23 mouse cellular contexts compared by ENCODE assay signal in genomic region chr6:40385682-40386081, GRCm38 (mm10). TPM values are rescaled to one million over a fixed set of nuclear protein-coding genes. Genes with fewer than 3 reads are reported as not detected.
DNase-seq lines count a peak whose midpoint lies in the region; TF ChIP-seq lines count a peak whose summit lies in the region.
"Had no signal": no experiment of that assay in that cellular context is flagged by ENCODE, and none has a peak within 500 bp of the region (broad histone marks: within the 10 kb centered on the region; RNA-seq: fewer than 3 reads in every experiment).

No protein-coding gene starts in this region.

- WGBS in thymus, adult 2 months: 54% methylated on average over 3 of the region's 3 CpGs

- no peak overlapping the region for H3K27ac ChIP-seq in thymus, adult 2 months (ENCODE audit: control insufficient read depth, insufficient read depth, low read length)
- H3K27ac ChIP-seq: embryonic facial prominence, embryonic 13.5 days; forebrain, embryonic 12.5 days; heart, embryonic 10.5 days; hindbrain, embryonic 12.5 days; intestine, embryonic 15.5 days had no signal

- peak; percentile 7 for DNase-seq in thymus, adult 2 months
- no peak for DNase-seq in thymus, postnatal 4 days
- peak; percentile 43 for DNase-seq in CD4-positive, CD25-positive, alpha-beta regulatory T cell, adult 2 months (ENCODE audit: low read depth, low spot score)
- peak; percentile 38 for DNase-seq in T-cell, adult 2 months (ENCODE audit: low spot score)
- DNase-seq in naive thymus-derived CD4-positive, alpha-beta T cell, adult 2 months (ENCODE audit: low read depth): peak; percentile 52
- DNase-seq in adrenal gland, postnatal 10 days: no peak
- no peak for DNase-seq in lung, postnatal 25 days (ENCODE audit: low spot score)
- DNase-seq: adrenal gland, postnatal 25 days; cerebellum, adult 18-20 months; cerebellum, adult 9-11 months; cerebellum, postnatal 36 days; gastrocnemius, postnatal 14 days; heart, adult 11 months; heart, postnatal 10 days; heart, postnatal 4 days had no signal

- no peaks in the 10 kb centered on the region for H3K27me3 ChIP-seq in thymus, adult 2 months (ENCODE audit: control insufficient read depth, insufficient read depth, low read length)
- H3K27me3 ChIP-seq: embryonic facial prominence, embryonic 13.5 days; forebrain, embryonic 12.5 days; hindbrain, embryonic 12.5 days; intestine, embryonic 15.5 days; Patski had no signal

- no peak for TF ChIP-seq CTCF in thymus, adult 2 months (IDR thresholded peaks at IDR 0.05; ENCODE audit: borderline replicate concordance, control insufficient read depth, extremely low read depth, insufficient read depth, low read length, poor library complexity)

- no peaks in the 10 kb centered on the region for H3K4me1 ChIP-seq in thymus, adult 2 months (replicated peaks; ENCODE audit: control insufficient read depth, insufficient read depth, low read length)
- H3K4me1 ChIP-seq: embryonic facial prominence, embryonic 13.5 days; forebrain, embryonic 12.5 days; hindbrain, embryonic 12.5 days; intestine, embryonic 15.5 days had no signal

- H3K4me3 ChIP-seq in thymus, adult 2 months (ENCODE audit: control insufficient read depth, insufficient read depth, low read length): no peak overlapping the region
- H3K4me3 ChIP-seq: embryonic facial prominence, embryonic 13.5 days; forebrain, embryonic 12.5 days; heart, embryonic 10.5 days; hindbrain, embryonic 12.5 days; intestine, embryonic 15.5 days had no signal

- H3K36me3 ChIP-seq in thymus, adult 2 months (ENCODE audit: control insufficient read depth, insufficient read depth, low read length): peaks cover 24% of the 10 kb centered on the region
- H3K36me3 ChIP-seq: hindbrain, embryonic 12.5 days; intestine, embryonic 15.5 days had no signal

- TF ChIP-seq POLR2A in thymus, adult 2 months (IDR thresholded peaks at IDR 0.05; ENCODE audit: control insufficient read depth, extremely low read depth, insufficient read depth, low read length, poor library complexity): no peak

RNA-seq across cellular contexts. Expression of gene E330009J07Rik, which starts 50.3 kb away (rescaled TPM):
- polyA plus RNA-seq in thymus, adult 2 months (2012; rRNA removed): 14.7 and 16.3 TPM in 2 replicates
- 10 to 100 TPM; 14.0 to 16.4 TPM for total RNA-seq in adrenal gland, postnatal 10 days (2021)

RNA-seq across cellular contexts. Expression of gene Wee2, which starts 53.2 kb away (rescaled TPM):
- 0.04 and 0.28 TPM in 2 replicates for polyA plus RNA-seq in thymus, adult 2 months (2012; rRNA removed)
- not detected for total RNA-seq in adrenal gland, postnatal 10 days (2021)
- total RNA-seq: adrenal gland, postnatal 25 days; gastrocnemius, adult 18-20 months; gastrocnemius, postnatal 14 days; heart, postnatal 10 days; heart, postnatal 4 days had no signal
- polyA plus RNA-seq: embryonic facial prominence, embryonic 13.5 days; heart, embryonic 14.5 days; hindbrain, embryonic 12.5 days; Patski had no signal

Comparison
In these comparisons a context has a peak if more than half of its experiments do, and no peak if none do; other contexts are left out.
1. DNase-seq: peak in thymus, adult 2 months (single experiment), CD4-positive, CD25-positive, alpha-beta regulatory T cell, adult 2 months (single experiment), T-cell, adult 2 months (single experiment) and naive thymus-derived CD4-positive, alpha-beta T cell, adult 2 months (single experiment); none in thymus, postnatal 4 days (single experiment), adrenal gland, postnatal 10 days (single experiment) and lung, postnatal 25 days (single experiment).